Mouse (Mus musculus): Measurements from ENCODE around the gene Tmcc3. TPM values are rescaled to one million over a fixed set of nuclear protein-coding genes. Genes with fewer than 3 reads are reported as not detected.

The Tmcc3 gene
- total RNA-seq, 4 experiments from 2014 or later, result 28.1 to 32.2 (median 29.6) TPM

DNA sequence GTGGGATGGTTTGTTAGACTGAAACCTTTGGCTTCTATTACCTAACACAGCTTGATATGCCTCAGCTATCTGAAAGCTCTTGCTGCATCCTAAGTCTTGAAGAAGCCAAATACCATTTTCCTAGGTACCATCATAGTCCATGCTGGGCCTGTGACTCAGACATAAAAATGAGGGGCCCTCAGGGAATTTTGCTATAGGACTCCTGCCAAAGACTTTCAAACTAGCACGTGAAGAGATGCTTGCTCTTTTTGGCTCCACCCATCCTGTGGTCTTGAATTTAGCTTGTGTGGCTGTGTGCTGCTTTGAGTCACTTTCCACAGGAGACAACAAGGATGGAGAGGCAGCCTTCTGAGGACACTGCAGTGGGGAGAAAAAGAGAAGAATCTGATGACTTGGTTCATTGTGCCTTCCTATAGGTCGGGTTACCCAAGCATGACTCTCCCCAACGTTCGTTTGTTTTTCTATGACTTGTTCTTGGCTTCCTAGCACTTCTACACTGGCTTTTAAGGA, 319.1 kb downstream of the Tmcc3 start:
- DNase-seq (ENCODE audit: low spot score), result no peak

DNA sequence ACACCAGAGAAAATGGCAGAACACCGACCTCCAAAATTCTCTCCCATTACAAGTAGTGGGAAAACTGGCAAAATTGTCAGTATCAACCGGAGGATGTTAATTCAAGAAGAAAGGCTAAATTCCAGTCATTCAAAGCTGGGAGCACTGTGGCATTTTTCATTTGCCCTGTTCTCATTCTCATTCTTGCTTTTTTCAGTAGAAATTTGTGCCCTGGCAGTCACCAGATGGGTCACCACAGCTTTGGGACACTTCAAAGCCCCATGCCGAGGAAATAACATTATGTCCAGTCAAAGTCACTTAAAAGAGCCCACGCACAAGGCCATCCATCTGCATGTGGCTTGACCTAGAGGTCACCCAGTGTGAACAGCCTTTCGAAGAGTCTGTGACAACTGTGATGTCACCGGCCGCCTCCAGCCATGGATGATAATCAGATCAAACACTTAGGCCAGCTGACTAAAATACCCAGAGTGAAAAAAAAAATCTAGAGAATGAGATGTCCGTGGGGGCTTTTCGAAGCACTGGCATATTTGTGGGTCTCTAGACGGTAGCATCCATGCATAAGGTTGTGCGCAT, 319.9 kb downstream of the Tmcc3 start:
- DNase-seq (ENCODE audit: low spot score), result no peak

DNA sequence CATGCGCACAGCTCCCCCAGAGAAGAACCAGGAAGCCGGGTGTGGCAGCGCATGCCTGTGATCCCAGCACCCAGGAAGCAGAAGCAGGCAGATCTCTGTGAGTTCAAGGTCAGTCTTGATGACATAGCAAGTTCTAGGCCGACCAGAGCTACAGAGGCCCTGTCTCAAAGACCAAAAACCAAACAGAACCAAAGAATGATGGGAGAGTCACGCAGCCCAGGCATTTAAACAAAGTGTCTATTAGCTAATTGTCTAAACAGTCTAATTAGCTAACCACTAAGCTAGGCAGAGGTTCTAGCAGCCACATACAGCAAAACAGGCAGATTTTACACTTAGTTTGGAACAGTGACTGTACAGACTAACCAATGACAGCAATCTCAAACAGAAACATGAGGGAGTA, 320.5 kb downstream of the Tmcc3 start:
- DNase-seq (ENCODE audit: low spot score), result no peak

DNA sequence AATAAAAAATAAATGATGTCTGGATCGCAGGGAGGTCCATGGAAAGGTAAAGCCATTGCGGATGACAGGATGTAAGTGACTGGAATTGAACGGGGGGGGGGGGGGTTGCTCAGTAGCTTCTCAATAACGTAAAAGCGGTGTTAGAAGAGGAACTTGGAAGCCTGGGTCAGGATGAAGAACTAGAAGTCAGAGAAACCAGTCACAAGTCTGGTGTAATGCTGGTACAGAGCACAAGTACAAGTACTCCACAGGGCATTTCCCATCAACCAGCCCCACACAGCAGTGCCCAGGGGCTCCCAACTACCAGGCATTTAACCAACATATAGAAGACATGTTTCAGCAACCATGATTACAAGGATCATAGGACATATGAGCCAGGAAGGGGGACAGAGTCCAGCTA, 326.9 kb downstream of the Tmcc3 start:
- DNase-seq (ENCODE audit: low spot score), result no peak

DNA sequence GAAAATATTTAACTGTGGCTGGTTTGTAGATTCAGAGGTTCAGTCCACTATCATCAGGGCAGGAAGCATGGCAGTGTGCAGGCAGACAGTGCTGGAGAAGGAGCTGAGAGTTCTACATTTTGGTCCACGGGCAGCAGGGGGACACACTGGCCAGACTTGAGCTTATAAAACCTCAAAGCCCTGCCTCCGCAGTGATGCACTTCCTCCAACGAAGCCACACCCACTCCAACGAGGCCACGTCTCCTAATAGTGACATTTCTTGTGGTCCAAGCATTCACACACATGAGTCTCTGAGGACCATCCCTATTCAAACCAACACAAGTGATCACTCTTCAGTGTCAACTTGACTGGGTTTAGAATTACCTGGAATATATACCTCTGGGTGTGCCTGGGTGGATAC, 327.5 kb downstream of the Tmcc3 start:
- no peak for DNase-seq (ENCODE audit: low spot score)

DNA sequence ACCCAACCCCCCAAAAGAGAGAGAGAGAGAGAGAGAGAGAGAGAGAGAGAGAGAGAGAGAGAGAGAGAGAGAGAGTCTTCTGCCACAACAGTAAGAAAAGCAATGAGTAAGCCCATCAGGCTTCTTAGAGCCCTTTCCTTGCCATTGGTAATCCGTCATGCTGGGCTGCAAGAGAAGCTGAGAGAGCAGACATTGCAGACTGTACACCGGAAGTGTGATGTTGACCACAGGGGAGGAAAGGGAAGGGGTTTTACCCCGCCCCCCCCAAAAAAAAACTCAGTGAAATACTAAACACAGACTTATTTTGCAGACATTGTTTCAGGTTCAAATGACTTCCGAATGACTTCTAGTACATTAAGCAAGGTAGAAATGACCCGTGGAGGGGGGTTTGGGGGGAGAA, 328.3 kb downstream of the Tmcc3 start:
- no peak for DNase-seq (ENCODE audit: low spot score)

Small RNAs within 50 kb of the gene (microRNA-seq; reads per million reads assigned to microRNA genes)
- gene Mir7211, result 0.84 reads per million

Other genes with a start within 250 kb of the Tmcc3 start
- gene Nr2c1, start 163.9 kb upstream of the Tmcc3 start, total RNA-seq (2022), result 1 to 10 TPM; 5.7 to 6.4 (median 6.0) TPM
- 100 to 1,000 TPM; 725 to 883 (median 802) TPM for gene Ndufa12, start 113.2 kb upstream of the Tmcc3 start, total RNA-seq (2022)
- gene Gm4792, start 13.2 kb upstream of the Tmcc3 start, total RNA-seq (2022), result not detected

Data from heart, adult 8-10 months (tissue).